Mouse (Mus musculus): Measurements from ENCODE around the gene Ccdc65.

Ccdc65 gene

DNA sequence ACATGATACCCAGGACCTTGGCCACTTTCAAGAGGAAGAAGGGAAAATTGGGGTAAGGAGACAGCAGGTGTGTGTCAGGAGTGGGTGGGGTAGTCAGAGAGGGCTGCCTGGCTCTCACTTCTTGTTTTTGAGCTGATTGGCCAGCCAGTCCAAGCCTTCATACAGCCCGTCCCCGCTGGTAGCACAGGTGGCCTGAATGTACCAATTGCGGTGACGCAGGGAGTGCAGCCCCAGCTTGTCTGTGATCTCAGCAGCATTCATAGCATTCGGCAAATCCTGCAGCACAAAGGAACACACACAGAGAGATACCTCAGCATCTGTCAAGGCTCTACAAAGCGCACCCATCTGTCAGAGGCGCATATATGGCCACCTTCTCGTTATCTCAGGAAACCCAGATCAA, 32.2 kb downstream of the Ccdc65 start:
- DNase-seq, result no peak

DNA sequence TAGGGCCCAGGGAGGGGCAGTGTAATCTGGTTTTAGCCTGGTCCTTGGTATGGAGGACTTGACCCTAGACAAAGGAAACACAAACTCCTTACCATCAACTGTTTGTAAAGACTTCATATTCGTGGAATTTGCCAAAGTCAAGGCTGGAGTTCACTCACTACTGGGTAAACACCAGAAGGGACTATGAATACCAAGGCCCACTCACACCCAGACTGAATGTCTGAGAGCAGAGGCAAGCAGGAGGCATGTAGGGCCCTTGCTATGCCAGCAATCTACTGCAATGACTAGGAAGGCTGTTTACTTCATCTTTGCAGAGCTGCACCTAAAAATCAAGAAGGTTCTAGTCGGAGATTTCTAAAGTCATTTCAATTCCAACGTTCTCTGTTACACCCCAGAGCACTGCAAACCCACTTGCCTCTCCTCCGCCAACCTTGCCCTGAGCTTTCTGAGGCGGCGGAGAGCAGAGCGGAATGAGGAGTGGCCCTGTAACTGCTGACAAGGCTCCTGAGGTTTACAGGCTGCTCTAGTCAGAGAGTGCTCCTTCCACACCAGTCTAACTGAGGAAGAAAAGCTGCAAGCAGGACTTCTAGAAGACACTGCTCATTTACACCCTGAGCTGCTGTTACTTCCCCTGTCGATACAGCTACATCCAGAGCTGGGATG, 34.9 kb downstream of the Ccdc65 start:
- peak; percentile 25 for DNase-seq

GRCm38 (mm10) chr15:98743863-98744262, 35.9 kb downstream of the Ccdc65 start:
- DNase-seq, result peak; percentile 32

DNA sequence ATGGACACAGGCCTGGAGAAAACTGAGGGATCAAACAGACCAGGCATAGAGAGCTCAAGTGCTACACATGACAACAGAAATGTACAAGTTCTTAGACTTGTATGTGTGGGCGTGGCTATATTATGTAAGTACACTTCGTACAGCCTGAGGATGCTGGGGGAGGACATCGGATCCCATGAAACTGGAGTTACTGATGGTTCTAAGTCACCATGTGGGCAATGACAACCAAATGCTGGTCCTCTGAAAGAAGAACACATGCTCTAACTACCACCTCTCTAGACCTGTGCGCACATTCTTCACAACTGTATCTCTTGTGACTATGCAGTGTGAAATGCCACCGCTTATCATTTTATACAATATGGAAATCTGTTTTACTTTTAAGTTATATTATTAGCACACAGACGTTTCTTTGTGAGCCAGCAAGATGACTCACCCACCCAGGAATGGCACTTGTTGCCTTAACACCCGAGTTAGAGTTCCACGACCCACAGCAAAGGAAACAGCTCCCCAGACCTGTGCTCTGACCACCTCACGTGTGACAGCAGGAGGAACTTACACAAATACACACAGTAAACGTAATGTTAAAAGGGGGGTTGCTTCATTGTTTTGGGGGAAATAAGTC, 38.4 kb downstream of the Ccdc65 start:
- no peak for DNase-seq

- DNase-seq, result no peak
These were observed 39.3 kb downstream of the Ccdc65 start for GRCm38 (mm10) chr15:98747296-98747695.

- no peak for DNase-seq
These were observed 41.1 kb downstream of the Ccdc65 start for GRCm38 (mm10) chr15:98749093-98749492.

DNA sequence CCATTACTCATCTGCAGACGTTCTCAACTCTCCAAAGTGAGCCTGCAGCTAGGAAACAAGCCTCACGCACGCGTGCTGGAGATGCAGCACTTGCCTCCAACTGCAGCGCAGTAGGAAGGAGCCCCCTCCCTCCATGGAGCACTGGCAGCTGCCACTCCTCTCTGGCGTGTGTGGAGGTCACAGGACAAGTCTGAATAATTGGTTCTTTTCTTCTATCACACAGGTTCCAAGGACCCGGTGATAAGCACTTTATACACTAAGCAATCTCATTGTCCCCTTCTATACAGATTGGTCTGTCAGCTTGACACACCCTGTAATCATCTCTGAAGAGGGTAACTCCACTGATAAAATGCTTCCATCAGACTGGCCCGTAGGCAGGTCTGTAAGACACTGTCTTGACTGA, 45.0 kb downstream of the Ccdc65 start:
- no peak for DNase-seq

DNA sequence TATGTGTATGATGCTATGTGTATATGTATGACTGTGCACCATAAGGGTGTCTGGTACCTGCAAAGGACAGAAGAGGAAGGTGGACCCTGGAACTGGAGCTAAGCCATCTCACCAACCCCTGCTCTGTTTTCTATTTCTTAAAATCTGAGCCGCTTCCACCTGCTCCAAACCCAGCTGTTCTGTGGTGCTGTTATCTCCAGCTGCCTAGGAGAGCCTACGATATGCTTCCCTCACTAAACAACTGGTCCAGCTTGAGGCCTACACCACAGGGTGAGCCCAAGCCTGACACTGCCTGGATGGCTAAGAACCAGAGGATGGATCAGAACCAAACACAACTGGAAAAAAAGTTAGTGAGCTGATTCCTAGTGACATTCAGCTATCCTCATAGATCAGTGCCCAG, 46.1 kb downstream of the Ccdc65 start:
- no peak for DNase-seq

- DNase-seq, result peak; percentile 89
These were observed 54.2 kb downstream of the Ccdc65 start for GRCm38 (mm10) chr15:98762201-98762621.

GRCm38 (mm10) chr15:98762670-98763529, 54.9 kb downstream of the Ccdc65 start, which contains the start of gene Arf3:
TSS of gene Arf3 (minus strand) at chr15:98763214.
- DNase-seq, result peak; percentile 98

GRCm38 (mm10) chr15:98765929-98766328, 57.9 kb downstream of the Ccdc65 start:
- no peak for DNase-seq

- DNase-seq, result no peak
These were observed 60.3 kb downstream of the Ccdc65 start for GRCm38 (mm10) chr15:98768259-98768658.

GRCm38 (mm10) chr15:98771813-98772425, 63.9 kb downstream of the Ccdc65 start:
- no peak for DNase-seq

- DNase-seq, result peak; percentile 27
These were observed 64.7 kb downstream of the Ccdc65 start for GRCm38 (mm10) chr15:98772511-98773211.
